Mouse (Mus musculus) CH12F3 (cell line): ENCODE measurements around the gene Spryd7.
"Not testable (repeated sequence)": the region's sequence is repeated elsewhere in the genome, so short reads cannot be mapped to it uniquely, and the experiment has no call there.

Experiments
- in situ Hi-C: fragments of 300-500 bp; cut with MboI; formaldehyde crosslinking; loops from 2 replicates; pipeline ENCODE4 v1.14.3; 2020; ENCODE audit warnings: low sequenced_read_pairs

Gene Spryd7

DNA sequence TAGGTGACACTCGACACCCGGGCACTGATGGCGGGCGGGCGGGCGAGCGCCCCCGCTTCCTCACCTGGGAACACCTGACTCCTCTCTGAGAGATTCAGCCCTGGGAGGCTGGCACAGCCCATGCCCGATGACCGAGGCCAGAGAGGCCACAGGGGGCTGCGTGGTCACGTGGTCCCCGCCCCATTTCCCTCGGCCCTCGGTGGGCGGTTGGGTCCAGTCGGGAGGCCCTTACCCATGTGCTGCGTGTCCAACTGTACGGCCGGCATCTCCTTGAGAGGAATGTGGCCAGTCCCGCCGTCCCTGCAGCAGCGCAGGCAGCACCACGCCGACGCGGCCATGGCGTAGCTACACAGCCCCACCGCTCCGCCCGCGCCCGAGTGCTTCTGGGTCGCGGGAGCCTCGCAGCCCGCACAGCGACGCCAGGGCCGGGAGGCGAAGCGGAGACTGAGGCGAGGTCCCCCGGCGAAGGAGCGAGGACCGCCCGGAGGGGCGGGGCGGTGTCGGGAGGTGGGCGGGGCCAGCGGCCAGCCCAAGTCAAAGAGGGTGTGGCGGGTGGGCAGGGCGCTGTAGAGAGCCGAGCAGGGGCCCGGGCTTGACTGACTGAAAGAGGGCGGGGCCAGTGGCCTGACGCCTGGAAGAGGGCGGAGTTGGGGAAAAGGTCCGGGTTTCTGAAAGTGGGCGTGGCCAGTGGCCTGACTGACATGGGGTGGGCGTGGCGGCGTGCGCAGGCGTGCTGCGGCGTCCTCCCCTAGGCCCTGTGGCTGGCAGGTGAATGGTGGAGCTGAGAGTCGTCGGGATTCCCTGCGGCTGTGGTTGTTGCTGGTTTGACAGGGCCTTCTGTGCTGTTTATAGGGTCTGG lies at the start of gene Spryd7:
Gene Spryd7 (minus strand): TSS at position 598 of the 859 bp plus-strand sequence.
- in situ Hi-C loops, result loop anchor here (25.0 kb wide), 3 partner anchors 481 to 906 kb away; partner anchors contain the start of gene Gucy1b2

DNA sequence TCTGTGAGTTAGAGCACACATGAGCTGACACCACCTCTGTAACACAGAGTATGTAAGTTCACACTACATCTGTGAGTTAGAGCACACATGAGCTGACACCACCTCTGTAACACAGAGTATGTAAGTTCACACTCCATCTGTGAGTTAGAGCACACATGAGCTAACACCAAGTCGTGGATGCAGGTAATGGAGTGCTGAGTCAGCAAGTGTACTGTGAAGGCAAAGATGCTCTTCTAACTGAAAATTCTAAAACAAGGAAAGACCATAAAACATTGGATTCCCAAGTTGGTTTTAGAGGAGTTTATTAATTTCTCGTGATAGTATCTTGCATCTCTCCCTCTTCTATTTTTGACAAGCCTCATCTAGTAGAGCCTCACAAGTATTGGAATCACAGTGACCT lies 49.4 kb upstream of the Spryd7 start:
- in situ Hi-C loops, result not testable (repeated sequence)

DNA sequence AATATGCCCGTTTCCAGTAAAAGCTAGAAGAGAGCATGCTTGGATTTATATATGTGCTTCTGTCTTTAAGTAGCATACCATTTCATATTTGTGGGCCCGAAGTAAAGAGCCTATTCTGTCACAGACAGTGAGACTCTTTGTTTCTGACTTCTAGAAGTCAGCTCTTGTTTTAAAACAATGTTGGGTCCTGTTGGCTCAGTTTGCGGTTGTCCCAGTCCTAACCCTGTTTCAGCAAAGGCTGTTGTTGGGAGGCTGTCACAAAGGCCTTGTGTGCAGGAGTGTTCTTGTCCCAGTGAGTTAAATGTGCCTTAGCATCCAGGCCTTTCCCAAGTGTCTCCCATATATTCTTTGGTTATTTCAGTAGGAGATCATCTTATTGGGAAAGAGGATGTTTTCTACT lies 47.4 kb upstream of the Spryd7 start:
- in situ Hi-C loops, result no loop called here

DNA sequence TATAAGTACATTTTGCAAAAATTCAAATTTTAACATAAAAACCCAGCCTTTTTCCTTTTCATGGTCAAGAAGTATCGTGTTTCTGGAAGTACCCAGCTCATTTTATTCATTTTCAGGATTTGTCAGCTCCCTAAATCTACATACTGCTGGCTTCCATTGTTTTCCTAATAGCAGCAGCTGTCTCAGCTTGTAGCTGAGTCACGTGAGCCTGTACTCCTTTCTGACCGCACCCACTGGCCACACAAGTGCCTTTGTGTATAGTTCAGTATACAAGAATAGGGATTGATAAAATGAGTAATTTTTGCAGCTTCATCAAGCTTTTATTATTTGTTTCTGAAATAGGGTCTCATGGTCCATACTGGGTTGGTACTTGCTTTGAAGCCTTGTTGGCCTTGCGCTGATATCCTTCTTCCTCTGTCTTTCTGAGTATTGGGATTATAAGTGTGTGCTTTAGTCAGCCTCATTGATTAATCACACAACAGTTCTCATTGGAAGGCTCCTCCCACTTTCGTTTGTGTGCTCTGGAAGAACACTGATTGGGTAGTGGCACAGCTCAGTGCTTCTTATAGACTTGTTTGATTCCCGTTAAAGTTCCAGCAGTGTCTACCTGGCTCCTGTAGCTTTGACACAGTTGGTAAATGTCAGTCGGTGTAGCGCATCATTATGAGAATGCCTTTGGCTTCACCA lies 46.5 kb upstream of the Spryd7 start:
- in situ Hi-C loops, result no loop called here

DNA sequence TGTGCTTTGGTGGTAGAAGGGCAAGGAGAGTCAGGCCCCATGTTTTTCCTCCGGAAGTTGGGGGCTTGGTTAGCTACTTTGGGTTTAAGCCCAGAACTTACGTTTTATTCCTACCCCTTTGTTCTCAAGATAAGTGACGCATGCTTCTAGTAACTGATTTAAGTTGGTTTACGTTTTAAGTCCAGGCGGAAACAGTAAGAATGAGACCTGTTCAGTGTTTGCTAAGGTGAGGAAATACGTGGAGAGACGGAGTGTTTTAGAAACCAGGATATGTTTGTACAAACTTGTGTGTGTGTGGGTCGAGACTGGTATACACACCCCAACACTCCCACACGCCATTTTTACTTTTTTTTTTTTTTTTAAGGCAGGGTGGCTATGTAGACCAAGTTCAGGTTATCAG lies 44.7 kb upstream of the Spryd7 start:
- in situ Hi-C loops, result no loop called here

DNA sequence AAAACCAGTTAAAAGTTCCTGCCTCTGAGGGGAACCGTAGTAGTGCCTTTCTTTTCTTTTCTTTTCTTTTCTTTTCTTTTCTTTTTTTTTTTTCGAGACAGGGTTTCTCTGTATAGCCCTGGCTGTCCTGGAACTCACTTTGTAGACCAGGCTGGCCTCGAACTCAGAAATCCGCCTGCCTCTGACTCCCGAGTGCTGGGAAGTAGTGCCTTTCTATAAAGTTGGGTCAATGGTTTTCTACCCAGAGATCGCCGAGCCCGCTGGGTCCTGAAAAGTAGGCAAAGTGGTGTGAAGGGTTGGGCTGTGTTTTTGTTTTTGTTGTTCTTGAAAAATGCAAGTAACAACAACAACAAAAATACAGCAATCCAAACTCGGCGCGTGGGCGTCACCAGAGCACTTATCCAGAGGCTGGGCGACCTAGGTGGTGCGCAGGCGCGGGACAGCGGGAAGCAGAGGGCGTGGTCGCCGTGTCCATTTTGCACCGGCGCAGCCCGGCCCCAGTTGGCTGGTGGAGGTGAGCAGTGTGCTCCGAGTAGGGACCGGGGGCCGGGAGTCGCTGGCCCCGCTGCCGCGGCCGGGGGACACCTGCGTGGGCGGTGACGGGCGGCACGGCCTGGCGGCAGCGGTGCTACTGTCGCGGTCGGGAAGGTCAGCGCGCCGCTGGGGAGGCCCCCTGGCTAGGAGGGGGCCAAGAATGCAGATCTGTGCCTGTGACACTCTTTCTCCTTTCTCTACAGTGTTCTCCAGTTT lies 42.5 kb upstream of the Spryd7 start:
- in situ Hi-C loops, result no loop called here

DNA sequence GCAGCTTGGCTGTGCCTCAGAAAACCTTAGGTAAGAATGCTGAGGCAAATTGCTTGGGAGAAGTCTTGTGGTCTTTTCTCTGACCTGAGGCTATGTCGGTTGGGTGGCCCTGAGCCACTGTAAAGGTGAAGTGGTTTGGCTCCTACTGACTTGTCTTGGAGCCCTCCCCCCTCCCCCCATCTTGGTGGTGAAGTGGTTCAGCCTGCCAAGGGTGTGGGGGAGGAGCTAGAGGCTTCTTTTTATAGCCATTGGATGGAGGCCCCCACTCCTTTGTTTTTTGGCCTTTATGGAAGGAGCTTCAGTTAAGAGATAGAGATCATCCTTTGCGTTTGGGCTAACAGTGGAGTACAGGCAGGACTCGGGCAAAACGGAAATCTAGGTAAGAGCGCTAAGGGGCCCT lies 41.3 kb upstream of the Spryd7 start, which contains the start of gene Trim13:
Gene Trim13 (plus strand): TSS at position 280 of the 400 bp plus-strand sequence.
- in situ Hi-C loops, result no loop called here

DNA sequence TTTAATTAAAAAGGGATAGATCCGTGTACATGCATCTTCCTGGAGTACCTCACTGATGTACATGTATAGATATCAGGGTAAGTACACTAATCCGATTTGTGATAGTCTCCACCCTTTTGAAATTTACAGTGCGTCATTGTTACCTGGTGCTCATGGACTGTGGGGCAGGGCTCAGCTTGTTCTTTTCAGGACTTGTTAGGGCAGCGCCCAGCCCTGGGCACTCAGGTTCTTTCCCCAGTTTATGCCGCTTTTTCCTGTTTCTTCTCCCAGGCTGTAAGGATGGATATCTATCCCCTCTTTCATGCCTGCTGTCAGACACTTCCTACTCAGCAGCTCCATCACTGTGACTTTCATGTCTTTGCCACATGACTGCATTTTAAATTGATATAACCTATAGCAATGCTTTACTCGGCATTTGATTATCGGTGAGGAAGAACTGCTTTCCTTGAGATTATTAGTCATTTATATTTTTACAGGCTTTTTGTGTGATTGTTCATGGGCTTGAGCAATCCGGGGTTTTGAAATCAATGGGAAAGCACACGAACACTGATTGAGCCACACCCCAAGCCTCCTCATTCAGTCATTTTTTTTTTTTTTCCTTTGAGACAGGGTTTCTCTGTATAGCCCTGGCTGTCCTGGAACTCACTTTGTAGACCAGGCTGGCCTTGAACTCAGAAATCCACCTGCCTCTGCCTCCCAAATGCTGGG lies 40.2 kb upstream of the Spryd7 start:
- in situ Hi-C loops, result no loop called here

DNA sequence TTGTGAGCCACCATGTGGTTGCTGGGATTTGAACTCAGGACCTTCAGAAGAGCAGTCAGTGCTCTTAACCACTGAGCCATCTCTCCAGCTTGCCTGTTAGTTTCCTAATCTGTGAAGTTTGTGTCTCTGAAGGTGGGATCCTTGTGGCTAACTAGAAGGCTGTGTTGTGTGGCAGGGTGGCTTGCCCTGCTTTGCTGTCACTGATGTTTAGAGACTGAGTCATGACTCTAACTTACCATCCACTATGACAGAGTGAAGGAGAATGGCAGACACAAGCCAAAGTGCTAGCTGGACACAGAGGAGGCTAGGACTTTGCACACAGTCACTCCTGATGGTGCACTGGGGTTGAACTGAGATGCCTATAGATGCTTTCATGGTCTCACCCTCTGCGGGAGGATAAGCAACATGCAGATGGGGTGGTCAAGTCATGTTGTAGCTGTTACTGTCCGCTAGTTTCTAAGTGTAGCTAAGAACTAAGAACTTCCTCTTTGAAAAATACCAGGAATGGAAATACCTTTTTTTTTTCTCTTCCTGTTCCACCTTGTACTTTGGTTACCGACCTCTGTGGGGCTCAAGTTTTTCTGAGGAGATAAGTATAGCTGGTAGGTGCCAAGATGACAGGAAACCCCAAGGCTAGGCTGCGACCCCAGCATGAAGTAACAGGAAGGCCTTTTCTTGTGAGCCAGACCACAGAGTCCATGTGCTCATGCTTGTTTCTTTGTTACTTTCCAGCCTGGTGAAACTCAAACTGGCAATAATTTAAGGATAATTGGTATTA lies 32.8 kb upstream of the Spryd7 start:
- in situ Hi-C loops, result no loop called here

DNA sequence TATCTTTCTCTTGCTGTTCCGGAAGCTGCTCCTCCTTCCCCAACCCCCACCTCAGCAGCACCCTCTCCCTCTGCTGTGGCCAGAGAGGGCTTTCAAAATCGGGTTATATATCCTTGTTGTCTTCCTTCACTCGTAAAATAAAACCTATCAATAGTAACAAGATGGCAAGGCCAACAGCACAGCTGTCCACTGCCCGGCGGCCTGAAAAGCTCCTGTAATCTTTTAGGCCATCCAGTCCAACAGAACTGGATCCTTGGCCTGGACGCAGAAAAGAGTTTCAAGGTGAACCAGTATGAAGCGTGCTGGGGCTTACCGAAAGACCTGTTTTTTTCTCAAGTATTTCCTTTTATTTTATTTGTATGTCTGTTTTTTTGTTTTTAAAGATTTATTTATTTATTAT lies 19.3 kb upstream of the Spryd7 start:
- in situ Hi-C loops, result no loop called here

DNA sequence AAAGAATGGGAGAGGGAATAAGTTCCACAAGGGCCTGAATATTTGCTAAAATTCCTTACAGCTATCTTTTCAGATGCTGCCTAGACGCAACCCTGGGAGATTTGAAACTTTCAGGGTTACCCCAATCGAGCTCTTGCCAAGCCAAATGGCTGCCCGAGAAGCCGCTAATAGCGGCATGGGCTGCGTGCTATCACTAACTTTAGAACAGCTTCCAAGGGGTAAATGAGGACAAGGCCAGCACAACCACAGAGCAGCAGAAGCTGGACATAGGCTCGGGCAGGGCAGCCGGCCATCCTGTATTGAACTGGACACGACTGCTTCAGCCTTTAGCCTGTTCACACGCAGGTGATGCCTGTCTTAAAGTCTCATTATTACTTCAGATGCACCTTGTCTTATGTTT lies 18.4 kb upstream of the Spryd7 start:
- in situ Hi-C loops, result no loop called here

DNA sequence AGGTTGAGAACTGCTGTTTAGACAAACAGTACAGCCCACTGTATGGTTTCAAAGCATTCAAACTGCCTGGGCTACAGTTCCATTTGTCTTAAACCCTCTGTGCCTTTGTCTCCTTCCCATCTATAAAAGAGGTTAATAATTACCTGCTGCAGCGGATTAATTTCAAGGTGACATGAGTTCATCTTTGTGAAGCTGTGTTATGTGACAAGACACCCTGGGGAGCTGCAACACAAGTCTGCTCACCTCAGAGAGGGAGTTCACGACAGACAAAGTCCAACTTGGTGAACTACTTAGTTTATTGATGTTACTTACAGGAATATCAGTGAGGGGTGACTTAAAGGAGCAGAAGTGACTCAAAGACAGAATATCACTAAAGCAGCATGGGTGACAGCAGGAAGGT lies 15.4 kb upstream of the Spryd7 start:
- in situ Hi-C loops, result loop anchor here (25.0 kb wide), 3 partner anchors 465 to 890 kb away; partner anchors contain the start of gene Gucy1b2

DNA sequence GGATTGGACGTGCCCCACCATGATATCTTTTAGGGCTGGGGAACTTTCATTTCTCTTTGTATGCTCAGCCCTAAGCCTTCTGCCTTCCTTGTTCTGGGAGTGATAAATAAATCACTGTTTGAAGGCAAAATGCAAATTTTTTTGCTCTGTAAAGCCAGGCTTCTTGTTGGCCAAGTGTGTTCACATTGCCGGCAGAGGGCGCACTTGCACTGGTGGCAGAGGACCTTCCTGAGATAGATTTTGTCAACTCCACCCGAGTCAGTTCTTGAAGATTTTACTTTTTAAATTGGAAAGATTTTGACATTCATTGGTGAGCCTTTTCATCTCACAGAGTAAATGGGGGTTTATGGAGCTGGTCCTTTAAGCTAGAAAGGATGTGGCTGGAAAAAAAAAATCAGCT lies 14.7 kb upstream of the Spryd7 start:
- in situ Hi-C loops, result loop anchor here (25.0 kb wide), 3 partner anchors 466 to 891 kb away; partner anchors contain the start of gene Gucy1b2

DNA sequence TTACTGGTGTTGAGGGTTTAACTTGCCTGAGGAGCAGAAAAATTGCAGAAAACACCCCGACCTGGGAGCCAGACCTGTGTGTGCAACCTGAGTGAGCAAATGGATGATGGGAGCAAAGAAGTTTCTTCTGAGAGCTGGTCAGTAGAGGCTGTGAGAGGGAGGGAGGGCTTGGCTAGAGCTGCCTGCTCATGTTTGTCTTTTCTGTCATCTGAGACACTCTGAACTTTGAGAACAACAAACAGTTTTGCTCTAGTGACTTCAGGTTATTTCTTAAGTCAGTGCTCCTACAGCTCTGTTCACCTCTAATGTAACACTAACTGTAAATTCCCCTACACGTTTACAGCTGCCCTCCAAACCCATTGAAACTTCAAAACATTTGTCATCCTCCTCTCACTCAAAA lies 12.7 kb upstream of the Spryd7 start:
- in situ Hi-C loops, result loop anchor here (25.0 kb wide), 3 partner anchors 468 to 893 kb away; partner anchors contain the start of gene Gucy1b2

DNA sequence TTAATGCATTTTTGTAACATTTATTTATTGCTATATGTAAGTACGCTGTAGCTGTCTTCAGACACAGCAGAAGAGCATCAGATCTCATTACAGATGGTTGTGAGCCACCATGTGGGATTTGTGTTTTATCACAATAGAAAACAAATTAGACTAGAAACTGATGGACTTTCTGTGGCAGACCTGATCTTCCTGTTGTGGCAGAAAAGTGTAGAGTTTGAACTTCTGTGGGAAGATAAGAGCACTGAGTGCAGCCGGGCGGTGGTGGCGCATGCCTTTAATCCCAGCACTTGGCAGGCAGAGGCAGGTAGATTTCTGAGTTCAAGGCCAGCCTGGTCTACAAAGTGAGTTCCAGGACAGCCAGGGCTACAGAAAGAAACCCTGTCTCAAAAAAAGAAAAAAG lies 9.5 kb upstream of the Spryd7 start:
- in situ Hi-C loops, result loop anchor here (25.0 kb wide), 3 partner anchors 471 to 896 kb away; partner anchors contain the start of gene Gucy1b2

DNA sequence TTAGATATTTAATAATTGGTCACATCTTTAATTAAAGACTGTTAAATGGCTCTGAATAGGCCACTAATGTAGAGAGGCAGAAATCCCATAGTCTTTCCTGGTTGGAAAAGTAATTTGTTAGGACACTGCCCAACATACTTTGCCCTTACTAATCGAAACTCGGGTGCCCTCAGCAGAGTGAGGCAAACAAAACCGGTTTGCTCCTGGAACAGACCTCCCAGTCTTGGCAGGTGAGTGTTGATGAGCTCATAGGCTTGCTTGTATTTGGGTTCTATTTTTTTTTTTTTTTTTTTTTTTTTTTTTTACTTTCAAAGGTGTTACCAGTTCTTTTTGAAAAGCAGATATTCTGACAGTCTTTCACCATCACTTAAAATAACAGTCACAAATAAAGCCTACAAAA lies 3.2 kb upstream of the Spryd7 start:
- in situ Hi-C loops, result loop anchor here (25.0 kb wide), 3 partner anchors 477 to 902 kb away; partner anchors contain the start of gene Gucy1b2

DNA sequence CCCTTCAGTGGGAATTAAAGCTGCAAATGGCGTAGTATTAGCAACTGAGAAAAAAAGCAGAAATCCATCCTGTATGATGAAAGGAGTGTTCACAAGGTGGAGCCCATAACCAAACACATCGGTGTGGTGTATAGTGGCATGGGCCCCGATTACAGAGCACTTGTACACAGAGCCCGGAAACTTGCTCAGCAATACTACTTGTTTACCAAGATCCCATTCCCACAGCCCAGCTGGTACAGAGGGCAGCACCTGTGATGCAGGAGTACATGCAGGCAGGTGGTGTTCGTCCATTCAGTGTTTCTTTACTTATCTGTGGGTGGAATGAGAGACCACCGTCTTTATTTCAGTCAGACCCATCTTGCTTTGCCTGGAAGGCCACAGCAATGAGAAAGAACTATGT lies 2.2 kb upstream of the Spryd7 start:
- in situ Hi-C loops, result loop anchor here (25.0 kb wide), 3 partner anchors 478 to 903 kb away; partner anchors contain the start of gene Gucy1b2

DNA sequence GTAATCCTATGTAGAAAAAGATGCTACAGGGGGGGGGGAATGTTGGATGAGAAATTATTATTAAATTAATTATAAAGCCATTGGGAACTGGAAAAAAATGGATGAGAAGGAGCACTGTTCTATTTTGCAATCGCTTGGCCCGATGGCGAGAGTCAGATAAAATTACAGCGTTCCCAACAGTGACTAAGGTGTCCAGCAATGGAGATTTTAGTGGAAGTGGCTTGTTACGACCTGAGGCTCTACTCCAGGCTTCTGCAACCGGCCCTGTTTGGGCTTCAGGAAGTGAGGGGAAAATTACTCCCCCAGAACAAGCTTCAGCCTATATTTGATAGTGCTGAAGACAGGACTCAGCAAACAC lies 776 bp downstream of the Spryd7 start:
- in situ Hi-C loops, result loop anchor here (25.0 kb wide), 3 partner anchors 481 to 906 kb away; partner anchors contain the start of gene Gucy1b2

DNA sequence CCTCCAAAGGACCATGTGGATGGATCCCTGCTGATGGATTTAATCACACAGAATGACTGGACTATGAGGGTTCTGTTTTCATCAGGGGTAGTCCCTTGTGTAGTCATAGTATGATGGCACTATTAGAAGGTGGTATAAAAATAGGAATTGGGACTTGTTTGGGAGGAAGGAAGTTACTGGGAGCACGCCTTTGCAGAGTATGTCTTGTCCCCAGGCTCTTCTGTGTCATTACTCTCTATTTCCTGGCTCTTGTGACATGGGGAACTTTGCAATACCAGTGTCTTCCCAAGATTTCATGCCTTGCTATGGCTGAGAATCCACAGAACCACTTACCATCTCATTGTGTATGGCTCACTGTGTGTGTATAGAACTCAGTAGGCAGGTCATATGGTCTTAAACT lies 8.1 kb downstream of the Spryd7 start:
- in situ Hi-C loops, result no loop called here
